Mouse (Mus musculus) lung, postnatal 0 days (tissue): ENCODE measurements at regions not wholly inside any gene's neighbourhood (a gene's known extent, or its start where the extent isn't known, plus 50 kb on each side); places are given as distances from the start of the nearest gene placed in this dataset.

Experiments
- CTCF ChIP-seq: IDR thresholded peaks from 2 replicates; pipeline ENCODE4 v1.5.1; 2016; ENCODE audit warnings: antibody characterized with exemption, mild to moderate bottlenecking
- EP300 ChIP-seq: IDR thresholded peaks from 2 replicates; pipeline ENCODE4 v1.6.1; 2016; ENCODE audit warnings: antibody characterized with exemption, mild to moderate bottlenecking, control low read depth

- TF ChIP-seq EP300 (no peak), CTCF (no peak)
These were observed 277.7 kb upstream of the Xylt1 start for GRCm38 (mm10) chr7:117103035-117103434.
